Mouse (Mus musculus) olfactory bulb, adult 2 months (tissue): ENCODE measurements at regions not wholly inside any gene's neighbourhood (a gene's known extent, or its start where the extent isn't known, plus 50 kb on each side); places are given as distances from the start of the nearest gene placed in this dataset.

Experiments
- H3K27ac ChIP-seq: fragments of 200-500 bp; 2 replicates; pipeline ENCODE4 v1.5.1; 2012; ENCODE audit warnings: low read depth, low read length; ENCODE audit not compliant: insufficient read depth
- H3K4me1 ChIP-seq: fragments of 200-500 bp; 2 replicates; pipeline ENCODE4 v1.6.1; 2012; ENCODE audit warnings: low read length; ENCODE audit not compliant: control insufficient read depth, insufficient read depth
- H3K4me3 ChIP-seq: fragments of 200-500 bp; 2 replicates; pipeline ENCODE4 v1.5.1; 2012; ENCODE audit warnings: mild to moderate bottlenecking, low read depth, low read length, moderate library complexity; ENCODE audit not compliant: insufficient read depth
- CTCF ChIP-seq: fragments of 200-500 bp; IDR thresholded peaks from 2 replicates; pipeline ENCODE4 v1.5.1; 2012; ENCODE audit warnings: low read depth, mild to moderate bottlenecking, low read length, moderate library complexity; ENCODE audit not compliant: insufficient read depth
- POLR2A ChIP-seq: fragments of 200-500 bp; IDR thresholded peaks from 2 replicates; pipeline ENCODE4 v1.6.1; 2012; ENCODE audit warnings: mild to moderate bottlenecking, low read depth, low read length, moderate library complexity; ENCODE audit not compliant: insufficient read depth
- WGBS: fragments of 180-500 bp; shearing (Covaris S2); methylation state at CpG from one replicate; pipeline ENCODE4 v1.1.7; 2018; 5-methylcytosine and 5-hydroxymethylcytosine counted together

GRCm38 (mm10) chr15:52232442-52232841 lies 1652.3 kb upstream of the Gm7489 start:
- no peaks in the 10 kb centered on the region for H3K4me1 ChIP-seq
- no peak for TF ChIP-seq POLR2A
- no peak for TF ChIP-seq CTCF
- H3K27ac ChIP-seq: no peak overlapping the region
- no peak overlapping the region for H3K4me3 ChIP-seq
- 94% methylated on average over 5 of the region's 5 CpGs for WGBS

GRCm38 (mm10) chr15:52236220-52236619 lies 1648.5 kb upstream of the Gm7489 start:
- WGBS: 78% methylated on average over 8 of the region's 8 CpGs
- Histone ChIP-seq H3K27ac (no peak overlapping the region), H3K4me1 (no peaks in the 10 kb centered on the region), H3K4me3 (no peak overlapping the region)
- no peak for TF ChIP-seq POLR2A
- no peak for TF ChIP-seq CTCF

- no peak for TF ChIP-seq POLR2A
- no peak for TF ChIP-seq CTCF
- 64% methylated on average over 1 of the region's 1 CpGs for WGBS
Observed at GRCm38 (mm10) chr15:52242890-52243289, 1641.8 kb upstream of the Gm7489 start.

More at GRCm38 (mm10) chr15:52242890-52243289, 1641.8 kb upstream of the Gm7489 start:
- H3K27ac ChIP-seq: no peak overlapping the region
- no peaks in the 10 kb centered on the region for H3K4me1 ChIP-seq
- no peak overlapping the region for H3K4me3 ChIP-seq
